7 mouse cellular contexts compared by ENCODE assay signal in the genomic region with DNA sequence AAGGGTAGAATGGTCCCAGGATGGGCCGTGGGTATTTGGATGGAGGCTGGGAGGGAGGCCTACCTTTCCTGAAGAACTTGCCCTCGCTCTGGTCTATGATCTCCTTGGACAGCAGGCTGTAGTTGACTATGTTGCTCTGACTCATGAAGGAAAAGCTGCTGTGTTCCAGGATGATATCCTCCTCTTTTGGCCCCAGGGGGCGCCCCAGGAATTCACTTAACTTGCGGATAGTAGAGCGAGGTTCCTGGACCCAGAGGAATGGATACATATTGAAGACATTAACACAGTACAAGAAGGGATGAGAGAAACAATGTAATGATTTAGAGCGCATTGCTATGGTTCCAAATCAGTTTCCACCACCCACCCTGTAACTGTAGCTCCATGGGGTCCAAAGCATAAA. TPM values are rescaled to one million over a fixed set of nuclear protein-coding genes. Genes with fewer than 3 reads are reported as not detected.
DNase-seq lines count a peak whose midpoint lies in the region; ATAC-seq lines count a peak whose summit lies in the region.

No protein-coding gene starts in this region.

- 0 out of 2 replicates have a peak, but pooled peaks have one; percentile 36 for ATAC-seq in megakaryocyte-erythroid progenitor cell, adult 5-6 weeks (replicated peaks; ENCODE audit: low FRiP score, low TSS enrichment, poor library complexity, severe bottlenecking)

- intact Hi-C loops in heart, postnatal 14 days (cut with DNase I) = loop anchor here (5.0 kb wide), 1 partner anchor 57 kb away; no protein-coding TSS in a partner anchor
- intact Hi-C loops in left cerebral cortex, postnatal 36 days (cut with DNase I) = no loop called here

- DNase-seq in thymus, postnatal 14 days = peak; percentile 20
- DNase-seq in thymus, adult 18-20 months = no peak
- DNase-seq in c-Kit-positive CD71-positive TER-119-negative erythroid progenitor cells, embryonic 14.5 days (ENCODE audit: low read depth) = peak; percentile 45
- DNase-seq in heart, postnatal 14 days = peak; percentile 64 to 65
- DNase-seq in left cerebral cortex, adult 18-20 months (ENCODE audit: low spot score in 2 of 2) = no peak
- no peak for DNase-seq in left cerebral cortex, postnatal 36 days (ENCODE audit: low spot score in 2 of 2)

RNA-seq across cellular contexts. Expression of gene Sult5a1, which starts 12.8 kb away (rescaled TPM):
- 1 to 10 TPM; 1.2 to 2.1 TPM for total RNA-seq in heart, postnatal 14 days (2021)
- not detected in 2 replicates for total RNA-seq in megakaryocyte-erythroid progenitor cell, adult 5-6 weeks (2014; fragmentation: Nextera tagmentation)
- not detected in 2 replicates for total RNA-seq in megakaryocyte-erythroid progenitor cell, adult 5-6 weeks (2017)
- under 1 TPM in 1 of 2 experiments, not detected in 1; 0.51 TPM for total RNA-seq in left cerebral cortex, adult 18-20 months (2021)
- total RNA-seq in left cerebral cortex, postnatal 36 days (2021) = not detected

RNA-seq across cellular contexts. Expression of gene Cpne7, which starts 28.1 kb away (rescaled TPM):
- under 1 TPM; 0.31 to 0.39 TPM for total RNA-seq in heart, postnatal 14 days (2021)
- 1.5 and 2.3 TPM in 2 replicates for total RNA-seq in megakaryocyte-erythroid progenitor cell, adult 5-6 weeks (2014; fragmentation: Nextera tagmentation)
- 1.0 and 1.2 TPM in 2 replicates for total RNA-seq in megakaryocyte-erythroid progenitor cell, adult 5-6 weeks (2017)
- total RNA-seq in left cerebral cortex, adult 18-20 months (2021) = 10 to 100 TPM; 58.0 to 61.3 TPM
- total RNA-seq in left cerebral cortex, postnatal 36 days (2021) = 10 to 100 TPM; 42.7 to 75.2 TPM

RNA-seq across cellular contexts. Expression of gene Dpep1, which starts 40.8 kb away (rescaled TPM):
- 10 to 100 TPM; 28.6 to 43.2 TPM for total RNA-seq in heart, postnatal 14 days (2021)
- not detected in 2 replicates for total RNA-seq in megakaryocyte-erythroid progenitor cell, adult 5-6 weeks (2014; fragmentation: Nextera tagmentation)
- total RNA-seq in megakaryocyte-erythroid progenitor cell, adult 5-6 weeks (2017) = not detected in 2 replicates
- total RNA-seq in left cerebral cortex, adult 18-20 months (2021) = not detected
- not detected for total RNA-seq in left cerebral cortex, postnatal 36 days (2021)

RNA-seq across cellular contexts. Expression of gene Rpl13, which starts 43.1 kb away (rescaled TPM):
- total RNA-seq in heart, postnatal 14 days (2021) = 100 to 1,000 TPM; 426 to 446 TPM
- 2,414 and 2,637 TPM in 2 replicates for total RNA-seq in megakaryocyte-erythroid progenitor cell, adult 5-6 weeks (2014; fragmentation: Nextera tagmentation)
- 3,345 and 3,531 TPM in 2 replicates for total RNA-seq in megakaryocyte-erythroid progenitor cell, adult 5-6 weeks (2017)
- total RNA-seq in left cerebral cortex, adult 18-20 months (2021) = 100 to 1,000 TPM; 438 to 447 TPM
- 100 to 1,000 TPM; 350 to 427 TPM for total RNA-seq in left cerebral cortex, postnatal 36 days (2021)

Comparison
In these comparisons a context has a peak if more than half of its experiments do, and no peak if none do; other contexts are left out.
1. DNase-seq: peak in thymus, postnatal 14 days (single experiment), c-Kit-positive CD71-positive TER-119-negative erythroid progenitor cells, embryonic 14.5 days (single experiment) and heart, postnatal 14 days (2 of 2); none in thymus, adult 18-20 months (0 of 2), left cerebral cortex, adult 18-20 months (0 of 2) and left cerebral cortex, postnatal 36 days (0 of 2).
2. RNA of gene Cpne7, which starts 28.1 kb away (total RNA-seq): 42.7 to 75.2 TPM in left cerebral cortex, postnatal 36 days and 58.0 to 61.3 TPM in left cerebral cortex, adult 18-20 months; 1.0 to 2.3 TPM in megakaryocyte-erythroid progenitor cell, adult 5-6 weeks and 0.31 to 0.39 TPM in heart, postnatal 14 days; every median in the first group is over 10 times any median in the second.
3. RNA of gene Dpep1, which starts 40.8 kb away (total RNA-seq): 28.6 to 43.2 TPM in heart, postnatal 14 days; not detected in megakaryocyte-erythroid progenitor cell, adult 5-6 weeks, not detected in left cerebral cortex, adult 18-20 months and not detected in left cerebral cortex, postnatal 36 days; every median in the first group is over 10 times any median in the second.